Mouse (Mus musculus) frontal cortex, postnatal 36 days (tissue): ENCODE measurements around the gene Col25a1.

ENCODE experiments used
- DNase-seq, 2 experiments: peaks; one replicate each; pipeline ENCODE4 v3.0.0; 2022; ENCODE audit warnings: low spot score in 2 of 2

The Col25a1 gene

DNA sequence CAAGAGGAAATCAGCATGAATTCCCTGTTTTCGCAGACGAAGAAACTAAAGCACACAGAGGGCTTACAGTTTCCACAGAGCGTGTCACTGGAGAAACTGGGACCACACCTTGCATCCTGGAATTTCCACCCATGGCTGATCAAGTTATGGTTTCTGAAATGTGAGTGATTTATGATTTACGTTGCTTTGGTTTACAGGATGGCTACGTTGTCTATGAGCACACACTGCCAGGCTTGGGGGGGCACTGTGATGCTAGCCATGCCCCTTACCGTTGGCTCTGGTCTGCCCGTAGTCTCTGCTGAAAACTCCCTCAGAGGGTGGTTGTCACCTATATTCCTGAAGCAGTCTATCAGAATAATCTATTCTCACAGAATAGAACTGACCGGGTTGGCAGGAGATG, at the start of gene Col25a1:
Gene Col25a1, plus strand, starts transcription at position 301 of the 400 bp plus-strand sequence.
- DNase-seq, result no peak

DNA sequence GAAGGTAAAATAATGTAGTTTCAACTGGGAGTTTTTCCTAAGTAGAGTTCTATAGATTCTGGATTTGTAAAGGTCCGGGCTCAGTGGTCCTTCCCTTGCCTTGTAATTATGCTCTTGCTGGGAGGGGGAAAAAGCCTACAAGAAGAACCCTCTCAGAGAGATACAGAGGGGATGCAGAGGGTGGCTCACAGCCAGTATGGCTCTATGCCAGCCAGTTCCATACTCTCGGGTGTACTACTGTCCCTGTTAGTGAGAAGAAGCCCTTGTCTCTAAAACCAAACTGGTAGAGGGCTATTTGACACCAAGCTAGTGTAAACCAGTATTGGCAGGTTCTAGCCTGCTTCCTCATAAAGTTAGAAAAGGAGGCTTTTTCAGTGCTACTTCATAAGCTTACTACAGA, 48.0 kb upstream of the Col25a1 start:
- no peak for DNase-seq

GRCm38 (mm10) chr3:130086372-130087080, 44.8 kb upstream of the Col25a1 start:
- DNase-seq, result no peak

- DNase-seq, result no peak
These were observed 43.8 kb upstream of the Col25a1 start for GRCm38 (mm10) chr3:130087466-130087865.

DNA sequence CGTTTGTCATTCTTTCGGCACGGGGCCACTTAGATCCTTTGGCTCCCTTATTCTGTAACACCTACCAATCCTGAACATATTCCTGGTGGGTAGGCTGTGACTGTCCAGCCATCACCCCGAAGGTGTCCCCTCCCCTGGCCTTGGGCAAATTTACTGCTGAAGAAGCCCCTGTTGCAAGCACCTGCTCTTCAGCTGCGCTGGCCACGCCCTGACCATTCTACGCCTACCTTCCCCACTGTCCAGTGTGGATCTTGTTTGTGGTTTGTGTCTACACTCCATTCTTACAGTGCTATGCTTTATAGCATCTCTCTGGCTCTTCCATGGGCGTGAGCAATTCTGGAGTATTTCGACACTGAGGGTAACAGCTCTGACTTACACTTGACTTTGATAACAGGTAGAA, 42.6 kb upstream of the Col25a1 start:
- DNase-seq, result no peak

GRCm38 (mm10) chr3:130090460-130090859, 40.8 kb upstream of the Col25a1 start:
- no peak for DNase-seq

DNA sequence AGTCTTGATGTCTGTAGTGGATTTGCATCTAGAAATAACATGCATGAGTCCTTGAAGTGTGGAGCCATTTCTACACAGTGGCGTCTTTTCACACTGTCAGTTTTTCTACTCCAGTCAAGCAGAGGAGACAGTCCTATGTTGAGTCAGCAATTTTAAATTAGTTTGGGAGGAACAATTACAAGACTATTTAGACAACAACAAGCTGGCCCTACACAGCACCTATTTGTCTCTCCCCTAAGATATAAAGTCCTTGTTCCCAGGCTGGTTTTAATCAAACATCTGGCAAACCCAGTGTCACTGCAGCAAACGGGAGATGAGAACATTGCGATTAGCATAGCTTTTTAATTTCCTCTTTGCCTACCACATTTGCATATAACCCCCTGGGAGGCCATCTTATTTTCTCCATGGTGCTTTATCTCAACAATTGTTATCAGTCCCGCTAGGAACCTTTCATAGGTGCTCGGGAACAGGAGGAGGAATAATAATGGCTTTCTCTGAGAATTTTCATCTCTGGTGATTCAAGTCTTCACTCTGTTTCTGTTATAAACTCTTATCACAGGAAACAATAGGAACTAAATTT, 37.1 kb upstream of the Col25a1 start:
- DNase-seq, result no peak

- peak; percentile 34 to 71 for DNase-seq
These were observed 36.0 kb upstream of the Col25a1 start for GRCm38 (mm10) chr3:130095160-130095781.

DNA sequence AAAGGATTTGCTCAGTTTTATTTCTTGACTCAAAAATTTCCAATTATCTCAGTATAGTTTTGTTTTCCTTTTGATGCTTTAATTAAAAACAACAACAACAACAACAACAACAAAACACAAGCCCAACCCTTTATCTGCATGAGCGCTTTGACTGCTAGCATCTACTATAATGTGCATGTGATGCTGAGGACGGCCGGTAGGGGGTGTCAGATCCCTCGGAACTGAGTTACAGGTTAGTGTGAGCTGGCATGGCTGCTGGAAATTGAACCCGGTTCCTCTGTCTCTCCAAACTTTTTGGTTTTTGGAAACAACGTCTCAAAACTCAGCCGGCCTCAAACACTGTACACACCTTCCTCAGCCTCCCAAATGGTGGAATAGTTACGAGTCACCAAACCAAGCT, 27.8 kb upstream of the Col25a1 start:
- DNase-seq, result no peak

GRCm38 (mm10) chr3:130104471-130104870, 26.8 kb upstream of the Col25a1 start:
- no peak for DNase-seq

DNA sequence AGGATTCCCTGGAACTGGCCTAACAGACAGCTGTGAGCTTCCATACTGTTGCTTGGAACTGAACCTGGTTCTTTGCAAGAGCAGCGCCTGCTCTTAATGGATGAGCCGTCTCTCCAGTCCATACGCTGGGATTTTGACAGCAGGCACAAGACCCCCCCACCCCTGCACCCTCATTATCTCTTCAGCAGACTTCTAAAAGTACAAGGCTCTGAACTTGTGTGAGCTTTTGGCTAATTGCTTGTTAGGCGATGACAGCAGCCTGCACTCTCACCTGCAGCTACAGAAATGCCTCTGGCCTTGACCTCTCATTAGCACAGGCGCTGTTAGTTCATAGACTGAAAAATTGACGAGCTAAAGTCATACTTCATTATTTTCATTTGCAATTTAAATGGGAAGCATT, 14.4 kb upstream of the Col25a1 start:
- DNase-seq, result no peak

GRCm38 (mm10) chr3:130127840-130128239, 3.5 kb upstream of the Col25a1 start:
- no peak for DNase-seq

- peak in 1 of 2 experiments; percentile 43 for DNase-seq
These were observed 2.7 kb upstream of the Col25a1 start for GRCm38 (mm10) chr3:130128564-130128963.

GRCm38 (mm10) chr3:130129635-130130206, 1.6 kb upstream of the Col25a1 start:
- DNase-seq, result no peak

DNA sequence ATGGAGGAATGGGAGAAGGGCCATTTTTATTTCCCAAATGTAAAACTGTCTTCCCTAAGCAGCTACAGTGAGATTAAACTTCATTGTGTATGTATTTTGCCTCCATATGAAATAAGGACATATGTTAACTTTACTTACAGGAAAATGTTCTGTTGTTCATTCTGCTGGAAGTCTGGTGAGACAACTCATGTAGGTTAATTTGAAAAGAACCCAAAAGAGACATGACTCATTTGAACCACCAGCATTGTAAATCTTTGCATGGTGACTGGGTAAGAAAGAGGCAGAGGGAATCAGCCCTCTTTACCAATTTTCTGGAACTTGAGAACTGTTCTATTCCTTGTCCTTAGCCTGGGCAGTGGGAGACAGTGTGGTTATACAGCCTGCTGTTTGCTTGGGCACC, 5.9 kb downstream of the Col25a1 start:
- DNase-seq, result no peak

DNA sequence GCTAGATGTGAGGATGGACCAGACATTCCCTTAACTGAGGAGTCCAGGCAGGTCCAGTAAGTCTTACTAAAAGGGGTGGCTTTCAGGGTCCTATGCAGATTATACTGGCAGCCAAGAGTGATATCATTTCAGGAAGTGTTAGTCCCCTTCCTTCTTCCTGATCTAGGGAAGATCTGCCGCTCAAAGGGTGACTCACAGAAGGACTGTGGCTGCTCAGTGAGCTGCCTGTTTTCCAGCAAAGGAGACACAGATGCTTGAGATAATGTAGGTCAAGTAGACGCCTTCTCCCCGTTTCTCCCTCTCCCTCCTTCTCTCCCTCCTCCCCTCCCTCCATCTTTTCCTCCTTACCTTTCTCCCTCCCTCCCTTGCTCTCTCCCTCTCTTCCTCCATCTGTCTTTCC, 6.3 kb downstream of the Col25a1 start:
- DNase-seq, result no peak

DNA sequence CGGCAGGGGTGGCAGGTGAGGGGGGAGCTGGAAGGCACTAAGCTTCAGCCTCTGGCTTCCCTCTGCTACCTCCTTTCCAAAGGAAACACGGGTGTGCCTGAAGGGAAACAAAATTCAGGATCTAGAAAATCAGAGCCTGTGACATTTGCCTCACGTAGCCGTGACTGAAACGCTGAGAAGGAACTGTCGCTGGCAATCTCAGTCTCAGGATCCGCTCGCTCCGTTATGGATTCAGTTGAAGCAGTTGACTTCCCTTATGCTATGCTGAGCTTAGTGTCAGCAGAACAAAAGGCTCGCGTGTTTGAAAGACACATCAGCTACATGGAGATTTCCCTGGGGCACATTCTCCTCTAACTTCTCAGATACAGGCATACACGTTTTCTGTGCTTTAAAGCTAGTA, 14.6 kb downstream of the Col25a1 start:
- DNase-seq, result no peak

GRCm38 (mm10) chr3:130147827-130148226, 16.5 kb downstream of the Col25a1 start:
- no peak for DNase-seq

GRCm38 (mm10) chr3:130149180-130149579, 17.9 kb downstream of the Col25a1 start:
- no peak for DNase-seq

DNA sequence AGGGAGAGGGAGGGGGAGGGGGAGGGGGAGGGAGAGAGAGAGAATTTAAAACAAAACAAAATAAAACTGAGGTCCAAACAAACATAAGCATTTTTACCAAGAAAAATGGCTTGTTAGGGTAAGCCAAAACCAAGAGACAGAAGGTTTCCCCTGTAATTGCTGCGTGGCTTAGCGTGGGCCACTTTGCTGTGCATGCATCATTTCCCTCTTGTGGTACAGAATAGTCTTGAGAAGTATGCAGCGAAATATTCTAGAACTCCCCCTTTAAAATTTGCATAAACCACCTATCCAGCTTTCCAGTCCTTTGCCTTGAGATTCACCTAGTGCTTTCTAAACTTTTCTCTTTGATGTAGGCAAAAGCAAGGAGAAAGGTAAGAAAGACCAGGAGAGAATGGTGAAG, 21.8 kb downstream of the Col25a1 start:
- no peak for DNase-seq

DNA sequence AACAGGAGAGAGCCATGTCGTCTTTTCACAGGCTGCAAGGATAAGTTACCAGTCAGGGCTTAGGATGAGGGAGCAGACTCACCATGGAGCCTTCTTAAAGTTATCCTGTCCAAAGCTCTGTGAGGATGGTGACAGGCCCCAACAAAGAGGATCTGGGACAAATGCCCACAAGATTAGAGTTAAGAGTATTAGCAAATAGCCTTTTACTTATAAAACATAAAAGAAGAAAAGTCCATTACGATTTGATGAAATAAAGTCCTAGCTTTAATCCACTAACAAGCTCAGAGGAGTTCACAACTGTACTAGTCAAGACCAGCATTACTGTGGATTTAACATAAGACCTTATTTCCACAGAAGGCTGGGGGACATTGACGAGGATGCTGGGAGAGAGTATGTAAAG, 26.2 kb downstream of the Col25a1 start:
- DNase-seq, result no peak

DNA sequence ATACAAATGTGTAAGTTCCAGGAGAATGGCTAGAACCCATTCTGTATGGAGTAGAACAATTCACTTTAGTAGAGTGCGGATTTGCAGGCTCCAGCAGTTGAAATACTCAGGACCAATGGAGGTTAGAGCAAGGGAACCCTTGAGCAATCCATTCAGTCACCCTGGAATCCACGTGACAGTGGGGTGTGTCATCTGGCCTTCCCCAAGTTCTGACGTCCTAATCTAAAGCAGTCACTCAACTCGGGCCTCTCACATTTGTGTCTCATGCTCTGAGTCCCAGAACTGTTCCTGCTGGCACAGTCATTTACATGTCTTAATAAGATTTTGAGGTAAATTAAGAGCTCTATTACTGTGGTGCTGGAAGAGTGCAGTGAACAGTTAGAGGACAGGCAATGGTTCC, 28.6 kb downstream of the Col25a1 start:
- no peak for DNase-seq

DNA sequence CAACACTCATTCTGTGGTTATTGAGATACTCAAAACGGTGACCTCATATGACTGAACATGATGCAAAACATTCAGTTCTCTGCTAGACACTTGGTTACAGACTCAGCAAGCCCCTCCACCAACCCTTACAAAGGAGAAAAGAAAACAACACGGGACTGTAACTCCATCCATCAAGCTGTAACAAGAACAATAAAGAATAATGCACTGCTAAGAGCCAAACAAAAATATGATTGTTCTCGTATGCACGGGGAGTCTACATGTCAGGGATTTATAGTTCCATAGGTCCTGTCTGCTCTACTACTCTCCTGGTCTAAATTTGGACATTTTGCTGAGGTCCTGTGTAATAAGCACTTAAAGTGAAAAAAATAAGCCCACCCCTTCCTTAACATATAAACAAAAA, 29.6 kb downstream of the Col25a1 start:
- DNase-seq, result no peak
